ENCODE assay signal across 26 mouse cellular contexts in genomic region chr5:53557544-53558260, GRCm38 (mm10).
DNase-seq lines count a peak whose midpoint lies in the region; ATAC-seq and TF ChIP-seq lines count a peak whose summit lies in the region.
"Had no signal": no experiment of that assay in that cellular context is flagged by ENCODE, and none has a peak within 500 bp of the region (broad histone marks: within the 10 kb centered on the region; RNA-seq: fewer than 3 reads in every experiment).

No protein-coding gene starts in this region.

- intact Hi-C loops in gastrocnemius, adult 2 months (cut with DNase I): no loop called here

- H3K9ac ChIP-seq in limb, embryonic 14.5 days (ENCODE audit: low read depth, low read length, severe bottlenecking): no peak overlapping the region
- peak overlapping the region; percentile 72; the same call in 1 of the 2 replicates for H3K9ac ChIP-seq in ES-E14 (ENCODE audit: insufficient read depth, low read depth, low read length, poor library complexity, severe bottlenecking)
- H3K9ac ChIP-seq: heart, embryonic 13.5 days; hindbrain, embryonic 15.5 days; liver, embryonic 15.5 days had no signal

- no peak for DNase-seq in limb, embryonic 14.5 days (ENCODE audit: low spot score)
- DNase-seq in limb, embryonic 10.5 days (ENCODE audit: low spot score): no peak
- DNase-seq in lung, postnatal 10 days: peak; percentile 14
- no peak for DNase-seq in lung, adult 18-20 months
- no peak for DNase-seq in ES-E14 (ENCODE audit: low read depth, low spot score)
- DNase-seq in gastrocnemius, adult 2 months: no peak
- DNase-seq: adrenal gland, adult 2 months; adrenal gland, postnatal 36 days; cerebellum, adult 18-20 months; cerebellum, postnatal 14 days; kidney, adult 2 months; kidney, postnatal 10 days; layer of hippocampus, adult 9-11 months; midbrain, embryonic 14.5 days; right cerebral cortex, postnatal 25 days; spleen, adult 18-20 months; thymus, adult 2 months; thymus, postnatal 36 days had no signal

- no peaks in the 10 kb centered on the region for H3K27me3 ChIP-seq in limb, embryonic 14.5 days (ENCODE audit: control insufficient read depth, insufficient read depth, low read length)
- H3K27me3 ChIP-seq in limb, embryonic 10.5 days (ENCODE audit: low read depth, poor library complexity, severe bottlenecking): no peaks in the 10 kb centered on the region
- no peaks in the 10 kb centered on the region for H3K27me3 ChIP-seq in myocyte (ENCODE audit: control insufficient read depth, insufficient read depth, insufficient read length)
- H3K27me3 ChIP-seq: heart, embryonic 13.5 days; hindbrain, embryonic 15.5 days; liver, embryonic 15.5 days had no signal

- no peak overlapping the region for H3K4me3 ChIP-seq in limb, embryonic 14.5 days (replicated peaks; ENCODE audit: low read length)
- H3K4me3 ChIP-seq in limb, embryonic 10.5 days: no peak overlapping the region
- H3K4me3 ChIP-seq in ES-E14 (ENCODE audit: insufficient read depth in 1 of 2, low read depth in 1 of 2, low read length in 2 of 2, poor library complexity in 1 of 2, severe bottlenecking in 1 of 2) (peak overlapping the region; percentile 63 to 68), myocyte (no peak overlapping the region)
- H3K4me3 ChIP-seq in gastrocnemius, adult 2 months: no peak overlapping the region
- H3K4me3 ChIP-seq: heart, embryonic 13.5 days; hindbrain, embryonic 10.5 days; hindbrain, embryonic 15.5 days; liver, embryonic 15.5 days had no signal

- WGBS in limb, embryonic 14.5 days: 82% methylated on average over 6 of the region's 6 CpGs
- WGBS in limb, embryonic 10.5 days: 91% methylated on average over 6 of the region's 6 CpGs

- H3K4me1 ChIP-seq in limb, embryonic 14.5 days (ENCODE audit: control insufficient read depth, insufficient read depth, low read length): no peaks in the 10 kb centered on the region
- H3K4me1 ChIP-seq in limb, embryonic 10.5 days: no peaks in the 10 kb centered on the region
- peaks cover 9 to 15% of the 10 kb centered on the region in 2 experiments; a peak in 3 of 4 replicates for H3K4me1 ChIP-seq in ES-E14 (ENCODE audit: control insufficient read depth in 2 of 2, insufficient read depth in 2 of 2, low read length in 2 of 2, poor library complexity in 1 of 2)
- H3K4me1 ChIP-seq: heart, embryonic 13.5 days; hindbrain, embryonic 10.5 days; hindbrain, embryonic 15.5 days; liver, embryonic 15.5 days had no signal

- no peak for TF ChIP-seq POLR2A in limb, embryonic 14.5 days (IDR thresholded peaks at IDR 0.05; ENCODE audit: borderline replicate concordance, extremely low read depth, insufficient read depth, insufficient read length)
- no peak for TF ChIP-seq POLR2A in myocyte (IDR thresholded peaks at IDR 0.05; ENCODE audit: insufficient read length, low read depth)

- no peak for TF ChIP-seq CTCF in gastrocnemius, adult 2 months (IDR thresholded peaks at IDR 0.05)

- H3ac ChIP-seq in myocyte (ENCODE audit: control insufficient read depth, insufficient read length): no peak overlapping the region

- no peak overlapping the region for H3K4me2 ChIP-seq in limb, embryonic 14.5 days (replicated peaks; ENCODE audit: low read depth, low read length, severe bottlenecking)
- peak overlapping the region; percentile 2 for H3K4me2 ChIP-seq in myocyte (ENCODE audit: low read depth)
- H3K4me2 ChIP-seq: heart, embryonic 13.5 days; hindbrain, embryonic 15.5 days; liver, embryonic 15.5 days had no signal

- no peak overlapping the region for H3K27ac ChIP-seq in limb, embryonic 14.5 days (replicated peaks; ENCODE audit: low read depth, low read length)
- no peak overlapping the region for H3K27ac ChIP-seq in limb, embryonic 10.5 days
- H3K27ac ChIP-seq in ES-E14 (ENCODE audit: insufficient read depth, low read depth, low read length, poor library complexity, severe bottlenecking): peak overlapping the region; percentile 27; the same call in 1 of the 2 replicates
- H3K27ac ChIP-seq in gastrocnemius, adult 2 months: no peak overlapping the region
- H3K27ac ChIP-seq: heart, embryonic 13.5 days; hindbrain, embryonic 10.5 days; hindbrain, embryonic 15.5 days; liver, embryonic 15.5 days had no signal

- no peaks in the 10 kb centered on the region for H3K9me3 ChIP-seq in limb, embryonic 14.5 days (ENCODE audit: control insufficient read depth, low read length)
- H3K9me3 ChIP-seq in limb, embryonic 10.5 days (replicated peaks): no peaks in the 10 kb centered on the region
- H3K9me3 ChIP-seq in ES-E14 (ENCODE audit: control insufficient read depth, insufficient read depth, low read depth, low read length): no peaks in the 10 kb centered on the region
- H3K9me3 ChIP-seq: heart, embryonic 13.5 days; hindbrain, embryonic 10.5 days; hindbrain, embryonic 15.5 days; liver, embryonic 15.5 days had no signal

- ATAC-seq in limb, embryonic 14.5 days (ENCODE audit: low FRiP score, low read depth): peak; percentile 62; the same call in 1 of the 2 replicates
- ATAC-seq: CD4-positive, CD25-positive, alpha-beta regulatory T cell, adult 4 months; forebrain, embryonic 14.5 days; inflammation-experienced regulatory T-cells, adult 6 months had no signal

- H3K36me3 ChIP-seq in limb, embryonic 14.5 days (ENCODE audit: control insufficient read depth, insufficient read depth, low read length): no peaks in the 10 kb centered on the region
- no peaks in the 10 kb centered on the region for H3K36me3 ChIP-seq in limb, embryonic 10.5 days
- H3K36me3 ChIP-seq in ES-E14 (ENCODE audit: control insufficient read depth, insufficient read depth, low read length, poor library complexity, severe bottlenecking) (peaks cover 7% of the 10 kb centered on the region; the same call in 1 of the 2 replicates), myocyte (ENCODE audit: control insufficient read depth, insufficient read depth) (no peaks in the 10 kb centered on the region)
- H3K36me3 ChIP-seq: heart, embryonic 13.5 days; hindbrain, embryonic 10.5 days; hindbrain, embryonic 15.5 days; liver, embryonic 15.5 days had no signal

- in situ Hi-C loops in ES-E14 (cut with MboI; ENCODE audit: low sequenced_read_pairs in 2 of 2, unreplicated experiment in 2 of 2): no loop called here

- H3K79me2 ChIP-seq in myocyte (ENCODE audit: control insufficient read depth, insufficient read depth): no peaks in the 10 kb centered on the region

TF ChIP-seq in ES-E14, 5 proteins besides CTCF, POLR2A, EP300 and RAD21:
- TF ChIP-seq ZNF384 (IDR thresholded peaks at IDR 0.05; ENCODE audit: low read depth, low read length) (no peak), CHD2 (IDR thresholded peaks at IDR 0.05; ENCODE audit: low read depth, low read length) (no peak), HCFC1 (IDR thresholded peaks at IDR 0.05; ENCODE audit: borderline replicate concordance, insufficient read depth, low read length) (no peak), MAFK (IDR thresholded peaks at IDR 0.05; ENCODE audit: insufficient read depth, low read depth, low read length) (no peak), ZC3H11A (IDR thresholded peaks at IDR 0.05; ENCODE audit: borderline replicate concordance, low read depth, low read length) (no peak)

TF ChIP-seq in myocyte, 11 proteins besides CTCF, POLR2A, EP300 and RAD21:
- peak; percentile 33 for TF ChIP-seq TCF3 (IDR thresholded peaks at IDR 0.05; ENCODE audit: insufficient read length, low read depth)
- TF ChIP-seq MYOG (IDR thresholded peaks at IDR 0.05; ENCODE audit: control insufficient read depth in 1 of 3, insufficient read depth in 1 of 3, insufficient read length in 2 of 3, low read depth in 2 of 3): peak in 2 of 3 experiments; percentile 55 to 83
- peak; percentile 77 for TF ChIP-seq USF1 (IDR thresholded peaks at IDR 0.05; ENCODE audit: low read depth)
- peak; percentile 71 to 83 (median 74) for TF ChIP-seq MYOD1 (IDR thresholded peaks at IDR 0.05; ENCODE audit: control insufficient read depth in 1 of 3, insufficient read length in 2 of 3, low read depth in 2 of 3)
- no peak for TF ChIP-seq MAX (IDR thresholded peaks at IDR 0.05; ENCODE audit: low read depth)
- TF ChIP-seq REST (IDR thresholded peaks at IDR 0.05; ENCODE audit: insufficient read depth, insufficient read length): no peak
- peak; percentile 79 for TF ChIP-seq TCF12 (IDR thresholded peaks at IDR 0.05; ENCODE audit: insufficient read depth, poor library complexity, severe bottlenecking)
- no peak for TF ChIP-seq CEBPB (IDR thresholded peaks at IDR 0.05; ENCODE audit: insufficient read depth, poor library complexity, severe bottlenecking)
TF ChIP-seq in myocyte: peak in this region for 5.

Comparison
In these comparisons a context has a peak if more than half of its experiments do, and no peak if none do; other contexts are left out.
1. H3K4me3 ChIP-seq: peak in ES-E14 (2 of 2); none in limb, embryonic 14.5 days (single experiment), limb, embryonic 10.5 days (single experiment), myocyte (single experiment) and gastrocnemius, adult 2 months (single experiment).